Mouse (Mus musculus) lung, postnatal 0 days (tissue): ENCODE measurements at regions not wholly inside any gene's neighbourhood (a gene's known extent, or its start where the extent isn't known, plus 50 kb on each side); places are given as distances from the start of the nearest gene placed in this dataset.

Experiments used
- CTCF ChIP-seq: IDR thresholded peaks from 2 replicates; pipeline ENCODE4 v1.5.1; 2016; ENCODE audit warnings: antibody characterized with exemption, mild to moderate bottlenecking
- EP300 ChIP-seq: IDR thresholded peaks from 2 replicates; pipeline ENCODE4 v1.6.1; 2016; ENCODE audit warnings: antibody characterized with exemption, mild to moderate bottlenecking, control low read depth

DNA sequence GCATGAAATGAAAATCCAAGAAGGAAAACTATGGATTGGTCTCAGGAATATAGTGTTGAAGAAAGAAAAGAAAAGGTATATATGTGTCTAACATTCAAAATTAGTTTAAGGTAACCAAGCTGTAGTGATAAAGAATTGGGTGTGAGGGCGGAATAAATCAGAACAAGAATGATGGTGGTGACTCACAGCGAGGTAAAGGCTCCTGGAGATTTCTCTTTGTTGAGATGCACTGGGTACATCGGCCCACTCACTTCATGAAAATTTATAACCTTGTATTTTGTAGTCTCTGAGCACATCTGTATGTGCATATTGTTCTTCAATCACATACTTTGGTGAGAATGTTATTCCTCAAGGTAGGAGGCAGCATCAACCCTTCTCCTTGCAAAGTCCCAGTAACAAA is 525.0 kb upstream of the Fat1 start:
- TF ChIP-seq CTCF (no peak), EP300 (no peak)
